Mouse (Mus musculus) cerebellum, adult 2 months (tissue): Measurements from ENCODE around the gene Efnb3.

Experiments used
- CTCF ChIP-seq: fragments of 200-500 bp; IDR thresholded peaks from 2 replicates; pipeline ENCODE4 v1.5.1; 2011; ENCODE audit warnings: low read depth, mild to moderate bottlenecking, control low read depth, low read length, moderate library complexity, borderline replicate concordance; ENCODE audit not compliant: insufficient read depth
- POLR2A ChIP-seq: fragments of 200-500 bp; IDR thresholded peaks from 2 replicates; pipeline ENCODE4 v1.6.1; 2011; ENCODE audit warnings: low read length, control low read depth, borderline replicate concordance; ENCODE audit not compliant: insufficient read depth

GRCm38 (mm10) chr11:69604347-69604746, 44.3 kb upstream of the Efnb3 start:
- TF ChIP-seq POLR2A = no peak
- TF ChIP-seq CTCF = no peak
